Mouse (Mus musculus) forebrain, embryonic 10.5 days (tissue): ENCODE measurements around the gene Mfsd4b4. TPM values are rescaled to one million over a fixed set of nuclear protein-coding genes. Genes with fewer than 3 reads are reported as not detected.
"Not testable (repeated sequence)": the region's sequence is repeated elsewhere in the genome, so short reads cannot be mapped to it uniquely, and the experiment has no call there.

Source experiments
- DNase-seq: peaks from one replicate; pipeline ENCODE4 v3.0.0-alpha.2; 2017; ENCODE audit warnings: low spot score; ENCODE audit errors: extremely low spot score
- H3K27ac ChIP-seq: fragments of 300-500 bp; sonication (generic); 2 replicates; pipeline ENCODE4 v1.5.1; 2016; ENCODE audit warnings: mild to moderate bottlenecking
- H3K27me3 ChIP-seq: fragments of 300-500 bp; sonication (generic); 2 replicates; pipeline ENCODE4 v1.6.1; 2016; ENCODE audit warnings: mild to moderate bottlenecking; ENCODE audit not compliant: poor library complexity, severe bottlenecking
- H3K36me3 ChIP-seq: fragments of 300-500 bp; sonication (generic); replicated peaks from 2 replicates; pipeline ENCODE4 v1.6.1; 2016; ENCODE audit warnings: mild to moderate bottlenecking, moderate library complexity
- H3K4me1 ChIP-seq: fragments of 300-500 bp; sonication (generic); 2 replicates; pipeline ENCODE4 v1.6.1; 2016
- H3K4me3 ChIP-seq: fragments of 300-500 bp; sonication (generic); 2 replicates; pipeline ENCODE4 v1.5.1; 2016; ENCODE audit warnings: mild to moderate bottlenecking, moderate library complexity
- H3K9me3 ChIP-seq: fragments of 300-500 bp; sonication (generic); 2 replicates; pipeline ENCODE4 v1.6.1; 2016; ENCODE audit warnings: mild to moderate bottlenecking, moderate library complexity
- WGBS: fragments of 180-500 bp; shearing (Covaris S2); methylation state at CpG from one replicate; pipeline ENCODE4 v1.1.7; 2016; 5-methylcytosine and 5-hydroxymethylcytosine counted together
- polyA plus RNA-seq: library from polyadenylated mRNA; unstranded; fragments of >200 nt; fragmentation: Nextera tagmentation; extraction: Ambion mirVana; gene quantifications from 2 replicates; pipeline ENCODE4 v1.2.1, GENCODE M21; 2016

Gene Mfsd4b4
- 5.0 and 5.6 TPM in 2 replicates for polyA plus RNA-seq

- peak within 1 kb of the TSS; percentile 83 for H3K4me3 ChIP-seq
- H3K27ac ChIP-seq: peak within 1 kb of the TSS; percentile 97
- peaks cover 21% of the 10 kb centered on the region for H3K4me1 ChIP-seq
- no peaks in the 10 kb centered on the region for H3K36me3 ChIP-seq
- H3K9me3 ChIP-seq: no peaks in the 10 kb centered on the region
- no peaks in the 10 kb centered on the region for H3K27me3 ChIP-seq
- under 1% methylated on average over 41 of the region's 41 CpGs for WGBS
- DNase-seq: peak; percentile 92
These were observed at the start of gene Mfsd4b4 for GRCm38 (mm10) chr10:39898874-39899371. Gene Mfsd4b4, minus strand, starts transcription at chr10:39899238.

GRCm38 (mm10) chr10:39947195-39947594 lies 48.2 kb upstream of the Mfsd4b4 start:
- not testable (repeated sequence) for H3K9me3 ChIP-seq, H3K36me3 ChIP-seq, H3K4me1 ChIP-seq, H3K27me3 ChIP-seq, H3K4me3 ChIP-seq, DNase-seq, H3K27ac ChIP-seq
- 77% methylated on average over 3 of the region's 3 CpGs for WGBS

- DNase-seq: no peak
- Histone ChIP-seq H3K27me3 (no peaks in the 10 kb centered on the region), H3K36me3 (no peaks in the 10 kb centered on the region), H3K4me1 (no peaks in the 10 kb centered on the region), H3K27ac (no peak overlapping the region), H3K9me3 (no peaks in the 10 kb centered on the region), H3K4me3 (no peak overlapping the region)
- WGBS: 83% methylated on average over 7 of the region's 7 CpGs
These were observed 37.5 kb upstream of the Mfsd4b4 start for GRCm38 (mm10) chr10:39936553-39936952.

GRCm38 (mm10) chr10:39926616-39927139 lies 27.6 kb upstream of the Mfsd4b4 start, which contains the start of gene Mfsd4b2:
Gene Mfsd4b2, minus strand, starts transcription at chr10:39926923.
- Histone ChIP-seq H3K27me3 (peaks cover 41% of the 10 kb centered on the region), H3K27ac (peak within 1 kb of the TSS; percentile 79), H3K36me3 (no peaks in the 10 kb centered on the region), H3K4me1 (peaks cover 7% of the 10 kb centered on the region), H3K4me3 (peak within 1 kb of the TSS; percentile 58), H3K9me3 (no peaks in the 10 kb centered on the region)
- WGBS: 1% methylated on average over 41 of the region's 41 CpGs
- peak; percentile 50 for DNase-seq

GRCm38 (mm10) chr10:39924556-39924955 lies 25.5 kb upstream of the Mfsd4b4 start:
- WGBS: 78% methylated on average over 8 of the region's 8 CpGs

GRCm38 (mm10) chr10:39912616-39913015 lies 13.6 kb upstream of the Mfsd4b4 start:
- Histone ChIP-seq H3K27ac (no peak overlapping the region), H3K36me3 (no peaks in the 10 kb centered on the region), H3K9me3 (no peaks in the 10 kb centered on the region), H3K27me3 (no peaks in the 10 kb centered on the region), H3K4me1 (no peaks in the 10 kb centered on the region), H3K4me3 (no peak overlapping the region)
- no peak for DNase-seq

More at GRCm38 (mm10) chr10:39924556-39924955, 25.5 kb upstream of the Mfsd4b4 start:
- H3K4me3 ChIP-seq, DNase-seq, H3K9me3 ChIP-seq, H3K27ac ChIP-seq, H3K4me1 ChIP-seq, H3K36me3 ChIP-seq: not testable (repeated sequence)
- H3K27me3 ChIP-seq: peaks cover 41% of the 10 kb centered on the region

GRCm38 (mm10) chr10:39908768-39909441 lies 9.9 kb upstream of the Mfsd4b4 start:
- Histone ChIP-seq H3K9me3 (no peaks in the 10 kb centered on the region), H3K27ac (no peak overlapping the region), H3K27me3 (no peaks in the 10 kb centered on the region), H3K4me3 (no peak overlapping the region), H3K4me1 (no peaks in the 10 kb centered on the region), H3K36me3 (no peaks in the 10 kb centered on the region)
- WGBS: 81% methylated on average over 13 of the region's 13 CpGs
- no peak for DNase-seq

- no peak overlapping the region for H3K27ac ChIP-seq
- 85% methylated on average over 10 of the region's 10 CpGs for WGBS
- H3K36me3 ChIP-seq: no peaks in the 10 kb centered on the region
- no peaks in the 10 kb centered on the region for H3K4me1 ChIP-seq
- H3K9me3 ChIP-seq: no peaks in the 10 kb centered on the region
- DNase-seq: no peak
- H3K4me3 ChIP-seq: no peak overlapping the region
- H3K27me3 ChIP-seq: no peaks in the 10 kb centered on the region
These were observed 8.0 kb upstream of the Mfsd4b4 start for GRCm38 (mm10) chr10:39906799-39907658.

GRCm38 (mm10) chr10:39904191-39904590 lies 5.2 kb upstream of the Mfsd4b4 start:
- H3K36me3 ChIP-seq: no peaks in the 10 kb centered on the region
- H3K4me3 ChIP-seq: no peak overlapping the region
- H3K9me3 ChIP-seq: no peaks in the 10 kb centered on the region
- H3K27ac ChIP-seq: no peak overlapping the region
- peaks cover 6% of the 10 kb centered on the region for H3K4me1 ChIP-seq
- DNase-seq: no peak
- 76% methylated on average over 3 of the region's 3 CpGs for WGBS
- H3K27me3 ChIP-seq: no peaks in the 10 kb centered on the region

- Histone ChIP-seq H3K36me3 (peaks cover 3% of the 10 kb centered on the region; the same call in 1 of the 2 replicates), H3K4me1 (peaks cover 28% of the 10 kb centered on the region), H3K4me3 (no peak overlapping the region), H3K9me3 (no peaks in the 10 kb centered on the region), H3K27me3 (no peaks in the 10 kb centered on the region), H3K27ac (no peak overlapping the region)
- 86% methylated on average over 5 of the region's 5 CpGs for WGBS
- DNase-seq: no peak
These were observed 2.5 kb downstream of the Mfsd4b4 start for GRCm38 (mm10) chr10:39896503-39896902.

GRCm38 (mm10) chr10:39893702-39894697 lies 5.0 kb downstream of the Mfsd4b4 start:
- H3K4me1 ChIP-seq: peaks cover 23% of the 10 kb centered on the region
- H3K36me3 ChIP-seq: peaks cover 3% of the 10 kb centered on the region; the same call in 1 of the 2 replicates
- H3K27me3 ChIP-seq: no peaks in the 10 kb centered on the region
- H3K27ac ChIP-seq: no peak overlapping the region
- 73% methylated on average over 11 of the region's 11 CpGs for WGBS
- H3K9me3 ChIP-seq: no peaks in the 10 kb centered on the region
- no peak overlapping the region for H3K4me3 ChIP-seq
- no peak for DNase-seq

- H3K36me3 ChIP-seq: peaks cover 3% of the 10 kb centered on the region; the same call in 1 of the 2 replicates
- H3K4me3 ChIP-seq: no peak overlapping the region
- no peaks in the 10 kb centered on the region for H3K27me3 ChIP-seq
- peaks cover 10% of the 10 kb centered on the region for H3K4me1 ChIP-seq
- DNase-seq: no peak
- H3K9me3 ChIP-seq: no peaks in the 10 kb centered on the region
- 76% methylated on average over 3 of the region's 3 CpGs for WGBS
- no peak overlapping the region for H3K27ac ChIP-seq
These were observed 10.4 kb downstream of the Mfsd4b4 start for GRCm38 (mm10) chr10:39888621-39889020.
